Mouse (Mus musculus): ENCODE results near the gene Tiprl.

GRCm38 (mm10) chr1:165250546-165250945 is 13.8 kb upstream of the Tiprl start:
- TF ChIP-seq POLR2A (IDR thresholded peaks at IDR 0.05; ENCODE audit: low read depth, low read length) (no peak), CTCF (IDR thresholded peaks at IDR 0.05; ENCODE audit: borderline replicate concordance, insufficient read depth, low read length) (no peak)
